Mouse (Mus musculus) heart, embryonic 15.5 days (tissue): Measurements from ENCODE around the gene Etl4. TPM values are rescaled to one million over a fixed set of nuclear protein-coding genes. Genes with fewer than 3 reads are reported as not detected.

Experiments
- ATAC-seq: fragments of 200-750 bp; cut with Nextera tagmentation; replicated peaks from 2 replicates; pipeline ENCODE4 v1.8.0; 2017; ENCODE audit warnings: low read depth, moderate TSS enrichment; ENCODE audit not compliant: insufficient number of reproducible peaks, insufficient read depth, low FRiP score
- H3K27ac ChIP-seq: fragments of 300-500 bp; sonication (generic); 2 replicates; pipeline ENCODE4 v1.5.1; 2015; ENCODE audit warnings: mild to moderate bottlenecking, inconsistent platforms
- H3K27me3 ChIP-seq: fragments of 300-500 bp; sonication (generic); 2 replicates; pipeline ENCODE4 v1.6.1; 2015; ENCODE audit warnings: inconsistent platforms
- H3K36me3 ChIP-seq: fragments of 300-500 bp; sonication (generic); 2 replicates; pipeline ENCODE4 v1.6.1; 2015; ENCODE audit warnings: mild to moderate bottlenecking, inconsistent platforms
- H3K4me1 ChIP-seq: fragments of 300-500 bp; sonication (generic); replicated peaks from 2 replicates; pipeline ENCODE4 v1.6.1; 2015; ENCODE audit warnings: inconsistent platforms
- H3K4me2 ChIP-seq: fragments of 300-500 bp; sonication (generic); 2 replicates; pipeline ENCODE4 v1.6.1; 2015; ENCODE audit warnings: inconsistent platforms, mild to moderate bottlenecking, moderate library complexity
- H3K4me3 ChIP-seq: fragments of 300-500 bp; sonication (generic); 2 replicates; pipeline ENCODE4 v1.5.1; 2015; ENCODE audit warnings: mild to moderate bottlenecking, inconsistent platforms
- H3K9ac ChIP-seq: fragments of 300-500 bp; sonication (generic); 2 replicates; pipeline ENCODE4 v1.6.1; 2015; ENCODE audit warnings: mild to moderate bottlenecking, inconsistent platforms
- H3K9me3 ChIP-seq: fragments of 300-500 bp; sonication (generic); replicated peaks from 2 replicates; pipeline ENCODE4 v1.6.1; 2016; ENCODE audit warnings: inconsistent platforms
- WGBS: fragments of 180-500 bp; shearing (Covaris S2); methylation state at CpG from one replicate; pipeline ENCODE4 v1.1.7; 2015; ENCODE audit warnings: mixed read lengths; 5-methylcytosine and 5-hydroxymethylcytosine counted together
- polyA plus RNA-seq: library from polyadenylated mRNA; unstranded; fragments of >200 nt; fragmentation: Nextera tagmentation; extraction: Ambion mirVana; gene quantifications from 2 replicates; pipeline ENCODE4 v1.2.1, GENCODE M21; 2015

The Etl4 gene
- polyA plus RNA-seq, 1 experiment from 2014 or later, result 8.1 TPM

GRCm38 (mm10) chr2:20749687-20750086 lies 840.1 kb downstream of the Etl4 start:
- ATAC-seq, result no peak
- 69% methylated on average over 3 of the region's 3 CpGs for WGBS
- H3K36me3 ChIP-seq, result no peaks in the 10 kb centered on the region
- no peaks in the 10 kb centered on the region for H3K27me3 ChIP-seq
- no peak overlapping the region for H3K4me2 ChIP-seq
- H3K9ac ChIP-seq, result no peak overlapping the region
- no peak overlapping the region for H3K4me3 ChIP-seq
- H3K27ac ChIP-seq, result no peak overlapping the region
- no peaks in the 10 kb centered on the region for H3K9me3 ChIP-seq
- no peaks in the 10 kb centered on the region for H3K4me1 ChIP-seq

DNA sequence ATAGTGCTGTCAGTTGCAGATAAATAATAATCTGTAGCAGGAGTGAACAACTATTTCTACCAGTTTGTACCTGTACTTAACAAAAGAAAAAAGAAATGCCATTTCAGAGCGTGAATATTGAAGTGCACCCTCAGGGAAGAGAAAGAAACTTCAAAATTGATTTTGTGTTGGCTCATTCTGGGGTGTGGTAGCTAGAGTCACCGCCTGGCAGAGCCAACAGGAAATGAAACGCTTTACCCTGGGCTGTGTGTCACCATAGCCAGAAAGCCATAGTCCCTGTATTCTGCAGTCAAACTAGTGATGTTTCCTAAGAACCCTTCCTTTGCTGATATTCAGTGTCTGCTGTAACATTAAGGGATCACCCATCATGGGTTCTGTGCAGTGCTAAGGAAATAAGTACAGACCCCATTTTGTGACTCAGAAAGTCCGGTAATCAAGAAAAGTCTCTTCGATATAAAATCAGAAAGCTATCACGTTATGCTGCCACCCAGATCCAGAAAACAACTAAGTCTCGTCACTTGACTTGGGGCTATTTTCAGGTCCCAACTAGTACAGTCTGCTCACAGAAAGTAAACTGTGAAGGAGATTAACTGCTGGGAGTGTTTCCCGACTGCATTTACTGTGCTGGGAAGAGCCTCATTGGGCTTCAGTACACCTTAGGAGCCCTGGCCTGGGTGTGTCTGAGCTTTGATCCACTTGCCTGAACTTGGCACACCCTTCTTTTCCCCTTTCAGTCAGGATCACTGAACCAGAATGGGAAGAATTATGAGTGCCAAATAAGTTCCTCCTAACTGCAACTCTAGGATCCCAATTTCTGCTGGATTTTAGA lies 843.9 kb downstream of the Etl4 start:
- 68% methylated on average over 8 of the region's 8 CpGs for WGBS
- no peaks in the 10 kb centered on the region for H3K27me3 ChIP-seq
- H3K4me2 ChIP-seq, result no peak overlapping the region
- no peaks in the 10 kb centered on the region for H3K4me1 ChIP-seq
- H3K9ac ChIP-seq, result no peak overlapping the region
- ATAC-seq, result no peak
- H3K27ac ChIP-seq, result no peak overlapping the region
- no peaks in the 10 kb centered on the region for H3K9me3 ChIP-seq
- H3K4me3 ChIP-seq, result no peak overlapping the region
- H3K36me3 ChIP-seq, result no peaks in the 10 kb centered on the region

DNA sequence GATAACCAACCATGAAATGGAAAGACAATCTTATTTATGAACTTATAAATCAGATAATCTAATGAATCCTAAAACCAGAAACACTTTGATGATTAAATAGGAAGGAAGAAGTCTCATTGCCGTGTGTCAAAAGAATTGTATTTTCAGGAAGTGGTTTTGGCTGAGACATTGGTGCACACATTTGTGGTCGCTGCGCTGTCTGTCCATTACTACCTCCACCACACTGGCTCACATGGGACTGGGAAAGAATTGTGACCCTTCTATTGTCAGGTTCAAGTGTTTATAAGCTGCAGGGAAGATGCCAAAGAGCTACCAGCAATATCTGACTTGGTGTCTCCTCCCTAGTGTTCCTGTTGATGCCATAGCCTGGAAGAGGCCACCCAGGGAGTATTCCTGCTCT lies 847.4 kb downstream of the Etl4 start:
- Histone ChIP-seq H3K27me3 (no peaks in the 10 kb centered on the region), H3K27ac (no peak overlapping the region), H3K4me1 (peaks cover 4% of the 10 kb centered on the region; the same call in 1 of the 2 replicates), H3K36me3 (no peaks in the 10 kb centered on the region), H3K4me2 (no peak overlapping the region), H3K9ac (no peak overlapping the region), H3K9me3 (no peaks in the 10 kb centered on the region), H3K4me3 (no peak overlapping the region)
- WGBS, result 76% methylated on average over 3 of the region's 3 CpGs
- no peak for ATAC-seq

DNA sequence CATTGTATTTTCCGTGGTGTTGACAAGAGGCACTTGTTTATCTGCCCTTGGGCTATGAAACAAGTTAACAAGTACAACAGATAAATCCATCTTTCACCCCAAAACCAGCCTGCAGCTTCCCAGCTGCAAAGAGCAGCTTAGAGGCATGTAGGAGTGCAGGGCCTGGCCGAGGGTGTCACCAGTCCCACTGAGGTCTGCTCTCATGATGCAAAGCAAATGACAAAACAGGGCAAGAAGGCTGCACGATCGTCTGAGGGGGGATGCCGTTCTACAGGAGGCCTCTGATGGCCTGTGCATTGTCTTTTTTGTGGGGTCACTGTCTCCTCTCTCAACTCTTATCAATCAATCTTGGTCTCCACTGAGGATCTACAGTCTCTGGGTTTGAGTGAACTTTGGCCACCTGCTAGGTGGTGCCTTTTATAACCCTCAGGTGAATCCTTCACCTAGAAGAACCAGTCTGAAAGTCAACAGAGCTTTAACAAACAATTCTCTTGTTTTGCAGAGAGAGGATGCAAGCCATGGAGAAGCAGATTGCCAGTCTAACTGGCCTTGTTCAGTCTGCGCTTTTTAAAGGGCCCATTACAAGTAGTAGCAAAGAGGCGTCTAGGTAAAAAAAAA lies 849.6 kb downstream of the Etl4 start:
- 75% methylated on average over 7 of the region's 7 CpGs for WGBS
- Histone ChIP-seq H3K9me3 (no peaks in the 10 kb centered on the region), H3K4me2 (no peak overlapping the region), H3K4me3 (no peak overlapping the region), H3K9ac (no peak overlapping the region), H3K27me3 (no peaks in the 10 kb centered on the region), H3K4me1 (peaks cover 4% of the 10 kb centered on the region; the same call in 1 of the 2 replicates), H3K36me3 (no peaks in the 10 kb centered on the region), H3K27ac (no peak overlapping the region)
- ATAC-seq, result no peak

DNA sequence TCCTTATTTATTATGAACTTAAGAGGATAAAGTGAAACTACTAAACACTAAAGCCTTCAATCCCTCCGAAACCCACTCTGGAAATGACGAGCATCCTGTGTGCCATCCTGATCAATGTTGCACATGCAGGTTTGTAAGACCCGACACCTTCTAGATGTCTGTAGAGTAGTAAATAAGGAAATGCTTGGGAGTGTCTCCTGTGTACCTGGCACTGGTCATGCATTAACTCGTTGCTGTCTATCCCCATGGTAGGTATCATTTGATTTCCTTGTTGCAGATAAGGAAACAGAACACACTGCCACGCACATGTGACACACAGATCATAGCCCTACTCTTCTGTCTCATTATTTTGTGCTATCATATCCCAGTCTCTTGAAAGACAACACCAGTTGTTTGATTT lies 851.7 kb downstream of the Etl4 start:
- Histone ChIP-seq H3K4me2 (no peak overlapping the region), H3K27ac (no peak overlapping the region), H3K4me3 (no peak overlapping the region), H3K4me1 (peaks cover 4% of the 10 kb centered on the region; the same call in 1 of the 2 replicates), H3K27me3 (no peaks in the 10 kb centered on the region), H3K36me3 (no peaks in the 10 kb centered on the region), H3K9me3 (no peaks in the 10 kb centered on the region), H3K9ac (no peak overlapping the region)
- WGBS, result 78% methylated on average over 5 of the region's 5 CpGs
- no peak for ATAC-seq

DNA sequence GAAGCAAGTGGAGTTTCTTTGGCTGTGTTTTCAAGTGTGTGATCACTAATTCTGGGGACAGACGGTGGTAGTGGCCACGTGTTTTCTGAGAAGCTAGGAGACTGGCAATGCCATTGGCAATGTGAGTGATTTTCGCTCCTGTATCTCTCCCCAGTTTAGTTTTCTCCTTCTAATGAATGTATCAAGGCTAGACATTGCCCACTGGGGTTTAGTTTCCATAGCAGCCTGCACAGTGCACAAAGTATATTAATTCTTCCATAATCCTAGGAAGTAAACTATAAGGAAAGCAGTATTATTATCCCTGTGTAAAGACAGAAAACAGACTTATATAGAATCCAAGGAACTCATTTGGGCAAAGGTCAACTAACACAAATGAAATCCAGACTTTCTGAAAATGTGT lies 852.2 kb downstream of the Etl4 start:
- no peak overlapping the region for H3K4me3 ChIP-seq
- H3K27me3 ChIP-seq, result no peaks in the 10 kb centered on the region
- peaks cover 4% of the 10 kb centered on the region; the same call in 1 of the 2 replicates for H3K4me1 ChIP-seq
- no peaks in the 10 kb centered on the region for H3K9me3 ChIP-seq
- no peak for ATAC-seq
- WGBS, result 89% methylated on average over 3 of the region's 3 CpGs
- no peak overlapping the region for H3K9ac ChIP-seq
- H3K36me3 ChIP-seq, result no peaks in the 10 kb centered on the region
- no peak overlapping the region for H3K4me2 ChIP-seq
- no peak overlapping the region for H3K27ac ChIP-seq

GRCm38 (mm10) chr2:20763511-20764212 lies 854.1 kb downstream of the Etl4 start:
- Histone ChIP-seq H3K27me3 (no peaks in the 10 kb centered on the region), H3K4me3 (no peak overlapping the region), H3K4me2 (no peak overlapping the region), H3K9ac (no peak overlapping the region), H3K9me3 (no peaks in the 10 kb centered on the region), H3K27ac (no peak overlapping the region), H3K36me3 (no peaks in the 10 kb centered on the region), H3K4me1 (peaks cover 4% of the 10 kb centered on the region; the same call in 1 of the 2 replicates)
- ATAC-seq, result no peak
- 65% methylated on average over 4 of the region's 4 CpGs for WGBS

- Histone ChIP-seq H3K9me3 (no peaks in the 10 kb centered on the region), H3K9ac (no peak overlapping the region), H3K27me3 (no peaks in the 10 kb centered on the region), H3K4me2 (no peak overlapping the region), H3K27ac (no peak overlapping the region), H3K4me3 (no peak overlapping the region), H3K4me1 (peaks cover 4% of the 10 kb centered on the region; the same call in 1 of the 2 replicates), H3K36me3 (no peaks in the 10 kb centered on the region)
- ATAC-seq, result no peak
These were observed 855.0 kb downstream of the Etl4 start for GRCm38 (mm10) chr2:20764566-20765090.

DNA sequence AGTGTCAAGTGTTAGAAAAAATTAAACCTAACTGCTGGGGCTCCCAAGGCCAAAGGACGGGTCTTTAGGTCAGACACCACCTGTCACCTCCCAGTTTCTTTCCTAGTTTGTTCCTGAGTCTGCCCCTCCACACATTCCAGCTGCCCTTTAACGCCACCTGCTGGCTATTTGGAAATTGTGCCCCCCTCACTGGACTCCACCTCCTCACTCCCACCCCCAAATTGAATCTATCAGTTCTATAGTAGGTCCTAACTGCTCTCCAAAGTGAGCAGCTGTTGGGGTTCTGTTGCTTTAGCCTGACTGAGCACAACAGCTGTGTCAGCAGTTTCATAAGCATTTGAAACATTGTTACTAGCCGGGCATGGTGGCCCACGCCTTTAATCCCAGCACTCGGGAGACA lies 859.1 kb downstream of the Etl4 start:
- Histone ChIP-seq H3K36me3 (no peaks in the 10 kb centered on the region; the same call in 1 of the 2 replicates), H3K27ac (no peak overlapping the region), H3K4me3 (no peak overlapping the region), H3K9ac (no peak overlapping the region), H3K4me2 (no peak overlapping the region), H3K27me3 (no peaks in the 10 kb centered on the region), H3K9me3 (no peaks in the 10 kb centered on the region), H3K4me1 (no peaks in the 10 kb centered on the region)
- WGBS, result 70% methylated on average over 5 of the region's 5 CpGs
- ATAC-seq, result no peak

- no peaks in the 10 kb centered on the region for H3K27me3 ChIP-seq
- no peak overlapping the region for H3K27ac ChIP-seq
- no peaks in the 10 kb centered on the region; the same call in 1 of the 2 replicates for H3K36me3 ChIP-seq
- H3K4me2 ChIP-seq, result no peak overlapping the region
- H3K9ac ChIP-seq, result no peak overlapping the region
- no peak overlapping the region for H3K4me3 ChIP-seq
- H3K4me1 ChIP-seq, result no peaks in the 10 kb centered on the region
- no peak for ATAC-seq
- H3K9me3 ChIP-seq, result no peaks in the 10 kb centered on the region
These were observed 860.6 kb downstream of the Etl4 start for GRCm38 (mm10) chr2:20770171-20770570.

DNA sequence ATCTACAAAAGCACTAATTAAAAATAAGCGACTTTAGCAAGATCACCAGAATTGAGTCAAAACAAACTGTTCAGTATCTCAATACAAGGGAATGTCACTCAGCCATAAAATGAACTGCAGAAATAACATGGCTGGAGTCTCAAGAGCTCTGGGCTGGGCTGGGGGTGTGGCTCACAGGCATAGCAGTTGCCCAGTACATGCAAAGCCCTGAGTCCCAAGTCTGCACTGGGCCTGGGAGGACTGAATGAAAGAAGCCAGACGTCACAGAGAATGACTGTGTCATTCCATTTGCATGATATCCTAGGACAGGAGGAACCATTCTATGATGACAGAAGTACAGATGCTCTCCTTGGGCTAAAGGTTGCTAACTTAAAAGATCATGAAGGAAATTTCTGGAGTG lies 864.9 kb downstream of the Etl4 start:
- 65% methylated on average over 2 of the region's 2 CpGs for WGBS
- Histone ChIP-seq H3K9me3 (no peaks in the 10 kb centered on the region), H3K36me3 (no peaks in the 10 kb centered on the region; the same call in 1 of the 2 replicates)

More for the DNA sequence above, 864.9 kb downstream of the Etl4 start:
- ATAC-seq, result no peak
- H3K4me3 ChIP-seq, result no peak overlapping the region
- H3K27me3 ChIP-seq, result no peaks in the 10 kb centered on the region
- H3K27ac ChIP-seq, result no peak overlapping the region
- H3K9ac ChIP-seq, result no peak overlapping the region
- no peak overlapping the region for H3K4me2 ChIP-seq
- no peaks in the 10 kb centered on the region for H3K4me1 ChIP-seq
